Mouse (Mus musculus) forebrain, embryonic 14.5 days (tissue): ENCODE measurements at regions not wholly inside any gene's neighbourhood (a gene's known extent, or its start where the extent isn't known, plus 50 kb on each side); places are given as distances from the start of the nearest gene placed in this dataset.
A peak's percentile ranks its signal among the peaks of the same experiment; 100 is the strongest.

ENCODE experiments used
- ATAC-seq: fragments of 200-750 bp; cut with Nextera tagmentation; 2 replicates; pipeline ENCODE4 v1.8.0; 2017; ENCODE audit warnings: mild to moderate bottlenecking, moderate library complexity
- DNase-seq: peaks from one replicate; pipeline ENCODE4 v3.0.0-alpha.2; 2015; ENCODE audit warnings: low spot score
- H3K27ac ChIP-seq: fragments of 300-500 bp; sonication (generic); 2 replicates; pipeline ENCODE4 v1.5.1; 2014; ENCODE audit warnings: low read depth, mild to moderate bottlenecking, control low read depth, low read length, moderate library complexity
- H3K27me3 ChIP-seq: fragments of 300-500 bp; sonication (generic); replicated peaks from 2 replicates; pipeline ENCODE4 v1.6.1; 2014; ENCODE audit warnings: low read length, control low read depth, mixed read lengths; ENCODE audit not compliant: control insufficient read depth, insufficient read depth
- H3K36me3 ChIP-seq: fragments of 300-500 bp; sonication (generic); 2 replicates; pipeline ENCODE4 v1.6.1; 2014; ENCODE audit warnings: low read length, control low read depth; ENCODE audit not compliant: control insufficient read depth, insufficient read depth
- H3K4me1 ChIP-seq: fragments of 300-500 bp; sonication (generic); 2 replicates; pipeline ENCODE4 v1.6.1; 2014; ENCODE audit warnings: antibody characterized with exemption, low read length, control low read depth; ENCODE audit not compliant: control insufficient read depth, insufficient read depth
- H3K4me2 ChIP-seq: fragments of 300-500 bp; sonication (generic); 2 replicates; pipeline ENCODE4 v1.6.1; 2014; ENCODE audit warnings: mild to moderate bottlenecking, control low read depth, low read length
- H3K4me3 ChIP-seq: fragments of 300-500 bp; sonication (generic); 2 replicates; pipeline ENCODE4 v1.5.1; 2014; ENCODE audit warnings: low read depth, low read length, control low read depth
- H3K9ac ChIP-seq: fragments of 300-500 bp; sonication (generic); 2 replicates; pipeline ENCODE4 v1.6.1; 2014; ENCODE audit warnings: mild to moderate bottlenecking, low read length, control low read depth, moderate library complexity
- H3K9me3 ChIP-seq: fragments of 300-500 bp; sonication (generic); replicated peaks from 2 replicates; pipeline ENCODE4 v1.6.1; 2016; ENCODE audit warnings: low read length, control low read depth, mixed read lengths; ENCODE audit not compliant: control insufficient read depth
- WGBS: fragments of 180-500 bp; shearing (Covaris S2); extraction: QIAGEN DNeasy Blood & Tissue Kit; methylation state at CpG from one replicate; pipeline ENCODE4 v1.1.7; 2014; 5-methylcytosine and 5-hydroxymethylcytosine counted together

- Histone ChIP-seq H3K9me3 (no peaks in the 10 kb centered on the region), H3K27me3 (no peaks in the 10 kb centered on the region), H3K36me3 (no peaks in the 10 kb centered on the region), H3K4me1 (no peaks in the 10 kb centered on the region), H3K9ac (no peak overlapping the region), H3K27ac (no peak overlapping the region), H3K4me3 (no peak overlapping the region), H3K4me2 (no peak overlapping the region)
- no peak for DNase-seq
- no peak for ATAC-seq
These were observed 194.6 kb upstream of the Sox9 start for GRCm38 (mm10) chr11:112587386-112587785.

GRCm38 (mm10) chr11:112588088-112588487, 193.9 kb upstream of the Sox9 start:
- no peaks in the 10 kb centered on the region for H3K36me3 ChIP-seq
- no peaks in the 10 kb centered on the region for H3K9me3 ChIP-seq
- ATAC-seq (no peak), DNase-seq (no peak)
- 76% methylated on average over 11 of the region's 11 CpGs for WGBS
- no peak overlapping the region for H3K9ac ChIP-seq
- peaks cover 7% of the 10 kb centered on the region; the same call in 1 of the 2 replicates for H3K4me1 ChIP-seq
- no peak overlapping the region for H3K4me3 ChIP-seq
- no peak overlapping the region for H3K4me2 ChIP-seq
- H3K27me3 ChIP-seq, result no peaks in the 10 kb centered on the region
- no peak overlapping the region for H3K27ac ChIP-seq

GRCm38 (mm10) chr11:112590214-112590613, 191.8 kb upstream of the Sox9 start:
- WGBS, result 82% methylated on average over 7 of the region's 7 CpGs
- DNase-seq (no peak), ATAC-seq (no peak)
- no peak overlapping the region for H3K9ac ChIP-seq
- H3K27ac ChIP-seq, result no peak overlapping the region
- H3K4me1 ChIP-seq, result peaks cover 9% of the 10 kb centered on the region; the same call in 1 of the 2 replicates
- no peak overlapping the region for H3K4me3 ChIP-seq
- H3K4me2 ChIP-seq, result no peak overlapping the region
- H3K36me3 ChIP-seq, result no peaks in the 10 kb centered on the region
- H3K9me3 ChIP-seq, result no peaks in the 10 kb centered on the region
- H3K27me3 ChIP-seq, result no peaks in the 10 kb centered on the region

- 3% methylated on average over 6 of the region's 6 CpGs for WGBS
- Histone ChIP-seq H3K9ac (no peak overlapping the region), H3K9me3 (no peaks in the 10 kb centered on the region), H3K27me3 (no peaks in the 10 kb centered on the region), H3K27ac (peak overlapping the region; percentile 24; the same call in 1 of the 2 replicates), H3K36me3 (no peaks in the 10 kb centered on the region), H3K4me2 (no peak overlapping the region), H3K4me1 (peaks cover 9% of the 10 kb centered on the region; the same call in 1 of the 2 replicates), H3K4me3 (no peak overlapping the region)
- ATAC-seq, result peak; percentile 82
- peak; percentile 68 for DNase-seq
These were observed 189.5 kb upstream of the Sox9 start for GRCm38 (mm10) chr11:112592411-112593020.

- H3K9ac ChIP-seq, result no peak overlapping the region
- WGBS, result 29% methylated on average over 10 of the region's 10 CpGs
- peaks cover 9% of the 10 kb centered on the region; the same call in 1 of the 2 replicates for H3K4me1 ChIP-seq
- H3K27ac ChIP-seq, result no peak overlapping the region
- no peaks in the 10 kb centered on the region for H3K36me3 ChIP-seq
- no peak overlapping the region for H3K4me3 ChIP-seq
- DNase-seq, result peak; percentile 55
- H3K27me3 ChIP-seq, result no peaks in the 10 kb centered on the region
- no peaks in the 10 kb centered on the region for H3K9me3 ChIP-seq
- ATAC-seq, result no peak
- no peak overlapping the region for H3K4me2 ChIP-seq
These were observed 188.2 kb upstream of the Sox9 start for GRCm38 (mm10) chr11:112593821-112594220.

DNA sequence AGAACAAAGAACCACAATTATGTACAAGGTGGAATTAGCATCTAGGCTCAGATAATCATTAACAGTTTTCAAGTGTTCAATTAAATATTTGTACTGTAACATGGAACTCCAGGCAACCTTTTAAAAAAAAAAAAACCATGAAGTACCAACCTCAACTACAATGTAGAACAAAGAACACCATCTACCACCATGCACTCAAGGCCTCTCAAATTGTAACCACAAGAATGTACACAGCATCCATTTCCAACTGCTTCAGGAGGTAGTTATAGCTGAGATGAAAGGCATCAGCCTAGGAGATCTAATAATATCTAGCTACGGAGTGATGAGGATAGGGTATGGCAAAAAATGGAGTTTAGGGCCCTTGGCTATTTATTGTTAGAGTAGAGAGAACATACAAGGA, 174.7 kb upstream of the Sox9 start:
- WGBS, result 95% methylated on average over 1 of the region's 1 CpGs
- Histone ChIP-seq H3K9ac (no peak overlapping the region), H3K36me3 (no peaks in the 10 kb centered on the region), H3K27ac (no peak overlapping the region), H3K9me3 (no peaks in the 10 kb centered on the region), H3K4me1 (no peaks in the 10 kb centered on the region), H3K27me3 (no peaks in the 10 kb centered on the region), H3K4me3 (no peak overlapping the region), H3K4me2 (no peak overlapping the region)
- no peak for ATAC-seq
- DNase-seq, result no peak

GRCm38 (mm10) chr11:112609277-112609676, 172.7 kb upstream of the Sox9 start:
- 71% methylated on average over 3 of the region's 3 CpGs for WGBS
- Histone ChIP-seq H3K27ac (no peak overlapping the region), H3K4me2 (no peak overlapping the region), H3K36me3 (no peaks in the 10 kb centered on the region), H3K9me3 (no peaks in the 10 kb centered on the region), H3K4me3 (no peak overlapping the region), H3K4me1 (no peaks in the 10 kb centered on the region), H3K27me3 (no peaks in the 10 kb centered on the region), H3K9ac (no peak overlapping the region)
- no peak for ATAC-seq
- no peak for DNase-seq

DNA sequence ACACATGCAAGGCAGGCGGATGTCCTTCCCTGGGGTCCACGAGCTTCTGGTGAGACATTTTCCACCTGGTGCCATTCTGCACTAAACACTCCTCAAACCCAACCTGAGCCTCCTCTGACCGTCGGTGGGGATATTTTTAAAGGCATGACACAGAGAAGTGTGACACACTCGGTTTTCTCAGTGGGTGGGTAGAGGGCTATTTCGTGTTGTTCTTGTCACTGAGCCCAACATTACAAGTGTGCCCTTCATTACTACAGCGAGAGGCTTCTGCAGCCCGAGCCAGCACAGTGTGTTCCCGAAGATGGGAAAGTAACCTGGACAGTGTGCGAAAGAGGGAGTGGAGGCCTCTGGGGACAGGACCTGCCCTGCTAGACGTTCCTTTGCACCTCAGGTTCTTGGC, 171.0 kb upstream of the Sox9 start:
- H3K4me3 ChIP-seq, result no peak overlapping the region
- H3K27me3 ChIP-seq, result no peaks in the 10 kb centered on the region
- H3K27ac ChIP-seq, result no peak overlapping the region
- H3K4me2 ChIP-seq, result no peak overlapping the region
- no peaks in the 10 kb centered on the region for H3K4me1 ChIP-seq
- DNase-seq, result no peak
- no peaks in the 10 kb centered on the region for H3K9me3 ChIP-seq
- H3K36me3 ChIP-seq, result no peaks in the 10 kb centered on the region
- no peak for ATAC-seq
- 61% methylated on average over 11 of the region's 11 CpGs for WGBS
- no peak overlapping the region for H3K9ac ChIP-seq

- Histone ChIP-seq H3K4me1 (peaks cover 4% of the 10 kb centered on the region; the same call in 1 of the 2 replicates), H3K36me3 (no peaks in the 10 kb centered on the region), H3K27me3 (no peaks in the 10 kb centered on the region), H3K27ac (no peak overlapping the region), H3K9me3 (no peaks in the 10 kb centered on the region), H3K4me3 (no peak overlapping the region), H3K9ac (no peak overlapping the region), H3K4me2 (no peak overlapping the region)
- no peak for DNase-seq
- ATAC-seq, result no peak
- 90% methylated on average over 4 of the region's 4 CpGs for WGBS
These were observed 166.4 kb upstream of the Sox9 start for GRCm38 (mm10) chr11:112615629-112616028.
